Mouse (Mus musculus) gastrocnemius, postnatal 36 days (tissue): ENCODE results near the gene Nrap. TPM values are rescaled to one million over a fixed set of nuclear protein-coding genes. Genes with fewer than 3 reads are reported as not detected.

ENCODE experiments used
- total RNA-seq, 2 experiments: library from RNA; stranded (reverse); gene quantifications; 2 replicates each; pipeline ENCODE4 v1.2.3; 2021

The Nrap gene
- total RNA-seq, 2 experiments from 2014 or later = 598 to 893 TPM

Other genes with a start within 250 kb of the Nrap start
- not detected for gene Habp2, start 102.9 kb downstream of the Nrap start, total RNA-seq
- 1 to 10 TPM; 5.1 to 5.3 TPM for gene Casp7, start 7.1 kb upstream of the Nrap start, total RNA-seq
- under 1 TPM in 1 of 2 experiments, not detected in 1; 0.18 TPM for gene Plekhs1, start 71.6 kb upstream of the Nrap start, total RNA-seq
- gene Dclre1a, start 158.2 kb upstream of the Nrap start, total RNA-seq = 1 to 10 TPM; 2.1 to 3.8 TPM
- gene Nhlrc2, start 158.2 kb upstream of the Nrap start, total RNA-seq = 1 to 10 TPM; 8.5 to 9.1 TPM